In genomic region chr19:57193958-57194357, GRCm38 (mm10) we compare ENCODE assay signal across 9 mouse cellular contexts.
DNase-seq lines count a peak whose midpoint lies in the region; ATAC-seq and TF ChIP-seq lines count a peak whose summit lies in the region.
"Had no signal": no experiment of that assay in that cellular context is flagged by ENCODE, and none has a peak within 500 bp of the region (broad histone marks: within the 10 kb centered on the region; RNA-seq: fewer than 3 reads in every experiment).

No protein-coding gene starts in this region.

- 0 out of 2 replicates have a peak, but pooled peaks have one; percentile 31 for TF ChIP-seq EP300 in heart, adult 2 months (IDR thresholded peaks at IDR 0.05; ENCODE audit: insufficient read depth, low read depth, low read length)

- no peaks in the 10 kb centered on the region for H3K27me3 ChIP-seq in heart, adult 2 months (ENCODE audit: control insufficient read depth, insufficient read depth, low read length)
- H3K27me3 ChIP-seq in hindbrain, embryonic 15.5 days = peaks cover 4% of the 10 kb centered on the region; the same call in 1 of the 2 replicates
- no peaks in the 10 kb centered on the region; the same call in 1 of the 2 replicates for H3K27me3 ChIP-seq in midbrain, embryonic 14.5 days (ENCODE audit: control insufficient read depth, insufficient read depth, low read length)
- H3K27me3 ChIP-seq in forebrain, embryonic 16.5 days (replicated peaks; ENCODE audit: control insufficient read depth, insufficient read depth, low read length) = peaks cover 4% of the 10 kb centered on the region; the same call in 1 of the 2 replicates

- peaks cover 5% of the 10 kb centered on the region for H3K79me2 ChIP-seq in heart, adult 2 months (replicated peaks; ENCODE audit: control insufficient read depth, insufficient read depth, low read length)

- DNase-seq in heart, adult 2 months = peak in 1 of 2 experiments; percentile 61
- DNase-seq in heart, adult 9 months (ENCODE audit: low spot score in 2 of 2) = no peak
- DNase-seq in ES-CJ7 (ENCODE audit: low read depth, low spot score) = peak; percentile 73
- DNase-seq in cerebellum, adult 9-10 months = peak; percentile 90
- DNase-seq in midbrain, embryonic 14.5 days = peak; percentile 74
- no peak for DNase-seq in gastrocnemius, postnatal 25 days

- H3K36me3 ChIP-seq in heart, adult 2 months (ENCODE audit: control insufficient read depth, insufficient read depth, low read length) = peaks cover 31% of the 10 kb centered on the region
- H3K36me3 ChIP-seq in hindbrain, embryonic 15.5 days = no peaks in the 10 kb centered on the region
- no peaks in the 10 kb centered on the region for H3K36me3 ChIP-seq in midbrain, embryonic 14.5 days (ENCODE audit: control insufficient read depth, insufficient read depth, low read length)
- H3K36me3 ChIP-seq in forebrain, embryonic 16.5 days (ENCODE audit: control insufficient read depth, insufficient read depth) = no peaks in the 10 kb centered on the region

- peak; percentile 56; the same call in 1 of the 2 replicates for TF ChIP-seq POLR2A in heart, adult 2 months (IDR thresholded peaks at IDR 0.05; ENCODE audit: insufficient read depth, low read depth, low read length)

- intact Hi-C loops in heart, adult 2 months (cut with DNase I) = no loop called here

- no peak; the same call in 1 of the 2 replicates for ATAC-seq in hindbrain, embryonic 15.5 days (ENCODE audit: low FRiP score, low read depth)
- no peak for ATAC-seq in midbrain, embryonic 14.5 days (ENCODE audit: low FRiP score, low TSS enrichment)
- ATAC-seq in forebrain, embryonic 16.5 days = no peak

- 36% methylated on average over 6 of the region's 6 CpGs for WGBS in heart, adult 2 months
- WGBS in hindbrain, embryonic 15.5 days = 87% methylated on average over 6 of the region's 6 CpGs
- WGBS in midbrain, embryonic 14.5 days = 83% methylated on average over 6 of the region's 6 CpGs
- 77% methylated on average over 6 of the region's 6 CpGs for WGBS in forebrain, embryonic 16.5 days

- peak overlapping the region; percentile 88 for H3K27ac ChIP-seq in heart, adult 2 months
- no peak overlapping the region for H3K27ac ChIP-seq in hindbrain, embryonic 15.5 days (replicated peaks)
- no peak overlapping the region for H3K27ac ChIP-seq in midbrain, embryonic 14.5 days (replicated peaks; ENCODE audit: low read depth, low read length)
- H3K27ac ChIP-seq in forebrain, embryonic 16.5 days (ENCODE audit: low read length) = no peak overlapping the region

- peak overlapping the region; percentile 40 for H3K9ac ChIP-seq in heart, adult 2 months (ENCODE audit: low read depth, low read length)
- no peak overlapping the region for H3K9ac ChIP-seq in hindbrain, embryonic 15.5 days
- no peak overlapping the region for H3K9ac ChIP-seq in midbrain, embryonic 14.5 days (replicated peaks; ENCODE audit: low read length)
- H3K9ac ChIP-seq in forebrain, embryonic 16.5 days (replicated peaks; ENCODE audit: low read depth, low read length) = no peak overlapping the region

- peaks cover 33% of the 10 kb centered on the region for H3K4me1 ChIP-seq in heart, adult 2 months (ENCODE audit: control insufficient read depth, insufficient read depth, low read length)
- peaks cover 30% of the 10 kb centered on the region for H3K4me1 ChIP-seq in hindbrain, embryonic 15.5 days (replicated peaks)
- peaks cover 22% of the 10 kb centered on the region for H3K4me1 ChIP-seq in midbrain, embryonic 14.5 days (ENCODE audit: control insufficient read depth, insufficient read depth, low read length)
- peaks cover 27% of the 10 kb centered on the region for H3K4me1 ChIP-seq in forebrain, embryonic 16.5 days (replicated peaks; ENCODE audit: control insufficient read depth, insufficient read depth, low read length)

- no peaks in the 10 kb centered on the region for H3K9me3 ChIP-seq in hindbrain, embryonic 15.5 days
- H3K9me3 ChIP-seq in midbrain, embryonic 14.5 days (ENCODE audit: control insufficient read depth, low read length) = no peaks in the 10 kb centered on the region
- no peaks in the 10 kb centered on the region for H3K9me3 ChIP-seq in forebrain, embryonic 16.5 days (ENCODE audit: control insufficient read depth, low read length)
- H3K9me3 ChIP-seq: megakaryocyte, embryonic 14.5 days had no signal

- TF ChIP-seq CTCF in heart, adult 2 months (IDR thresholded peaks at IDR 0.05) = peak; percentile 75

- peak overlapping the region; percentile 51 for H3K4me3 ChIP-seq in heart, adult 2 months
- no peak overlapping the region for H3K4me3 ChIP-seq in hindbrain, embryonic 15.5 days
- no peak overlapping the region for H3K4me3 ChIP-seq in midbrain, embryonic 14.5 days (replicated peaks; ENCODE audit: low read depth, low read length)
- no peak overlapping the region for H3K4me3 ChIP-seq in forebrain, embryonic 16.5 days (replicated peaks; ENCODE audit: low read length)
- H3K4me3 ChIP-seq: megakaryocyte, embryonic 14.5 days had no signal

- peak overlapping the region; percentile 88 for H3K4me2 ChIP-seq in hindbrain, embryonic 15.5 days
- no peak overlapping the region for H3K4me2 ChIP-seq in midbrain, embryonic 14.5 days (ENCODE audit: low read length)
- H3K4me2 ChIP-seq in forebrain, embryonic 16.5 days (ENCODE audit: low read length) = no peak overlapping the region

Comparison
In these comparisons a context has a peak if more than half of its experiments do, and no peak if none do; other contexts are left out.
1. DNase-seq: peak in ES-CJ7 (single experiment), cerebellum, adult 9-10 months (single experiment) and midbrain, embryonic 14.5 days (single experiment); none in heart, adult 9 months (0 of 2) and gastrocnemius, postnatal 25 days (single experiment).